Mouse (Mus musculus) hindbrain, embryonic 16.5 days (tissue): ENCODE results near the gene Xrn1. TPM values are rescaled to one million over a fixed set of nuclear protein-coding genes. Genes with fewer than 3 reads are reported as not detected.

Experiments used
- ATAC-seq: fragments of 200-750 bp; cut with Nextera tagmentation; 2 replicates; pipeline ENCODE4 v1.8.0; 2017; ENCODE audit warnings: moderate TSS enrichment, moderate library complexity
- H3K27ac ChIP-seq: fragments of 300-500 bp; sonication (generic); 2 replicates; pipeline ENCODE4 v1.5.1; 2014; ENCODE audit warnings: low read depth, mild to moderate bottlenecking, control low read depth, low read length, moderate library complexity
- H3K27me3 ChIP-seq: fragments of 300-500 bp; sonication (generic); replicated peaks from 2 replicates; pipeline ENCODE4 v1.6.1; 2014; ENCODE audit warnings: low read length; ENCODE audit not compliant: control insufficient read depth, insufficient read depth
- H3K36me3 ChIP-seq: fragments of 300-500 bp; sonication (generic); 2 replicates; pipeline ENCODE4 v1.6.1; 2014; ENCODE audit warnings: mild to moderate bottlenecking, low read length, moderate library complexity, mixed read lengths; ENCODE audit not compliant: control insufficient read depth, insufficient read depth
- H3K4me1 ChIP-seq: fragments of 300-500 bp; sonication (generic); 2 replicates; pipeline ENCODE4 v1.6.1; 2014; ENCODE audit warnings: low read depth, low read length; ENCODE audit not compliant: control insufficient read depth, insufficient read depth
- H3K4me2 ChIP-seq: fragments of 300-500 bp; sonication (generic); 2 replicates; pipeline ENCODE4 v1.6.1; 2014; ENCODE audit warnings: mild to moderate bottlenecking, low read length, control low read depth, moderate library complexity
- H3K4me3 ChIP-seq: fragments of 300-500 bp; sonication (generic); 2 replicates; pipeline ENCODE4 v1.5.1; 2014; ENCODE audit warnings: mild to moderate bottlenecking, low read length, control low read depth, moderate library complexity
- H3K9ac ChIP-seq: fragments of 300-500 bp; sonication (generic); 2 replicates; pipeline ENCODE4 v1.6.1; 2014; ENCODE audit warnings: low read depth, mild to moderate bottlenecking, control low read depth, low read length, moderate library complexity
- H3K9me3 ChIP-seq: fragments of 300-500 bp; sonication (generic); 2 replicates; pipeline ENCODE4 v1.6.1; 2014; ENCODE audit warnings: mild to moderate bottlenecking, low read length, moderate library complexity; ENCODE audit not compliant: control insufficient read depth
- WGBS: fragments of 180-500 bp; shearing (Covaris S2); extraction: QIAGEN DNeasy Blood & Tissue Kit; methylation state at CpG from one replicate; pipeline ENCODE4 v1.1.7; 2014; 5-methylcytosine and 5-hydroxymethylcytosine counted together
- polyA plus RNA-seq: library from polyadenylated mRNA; unstranded; fragments of >200 nt; fragmentation: Nextera tagmentation; extraction: Ambion mirVana; gene quantifications from 2 replicates; pipeline ENCODE4 v1.2.1, GENCODE M21; 2015

Xrn1 gene
- polyA plus RNA-seq, 1 experiment from 2014 or later, result 13.9 TPM

DNA sequence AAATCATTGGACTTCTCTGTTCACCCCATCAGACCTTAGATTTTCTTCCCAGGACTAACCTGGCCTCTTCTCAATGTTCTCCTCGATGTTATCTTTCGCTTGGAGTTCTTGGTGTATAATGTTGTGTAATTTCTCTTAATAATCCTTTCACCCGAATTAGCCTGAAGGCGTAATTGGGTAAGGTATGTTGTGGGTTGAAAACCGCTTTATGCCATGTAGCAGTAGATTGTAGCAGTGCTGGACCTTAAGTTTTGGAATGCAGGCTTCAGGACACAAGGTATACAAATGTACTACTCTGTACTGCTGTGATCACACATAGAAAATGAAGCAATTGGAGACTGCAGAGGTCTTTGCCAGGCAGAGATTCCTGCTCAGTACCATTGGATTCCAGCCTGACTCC, 75.3 kb downstream of the Xrn1 start:
- Histone ChIP-seq H3K4me1 (no peaks in the 10 kb centered on the region), H3K4me2 (no peak overlapping the region), H3K4me3 (no peak overlapping the region), H3K27ac (no peak overlapping the region), H3K9me3 (no peaks in the 10 kb centered on the region), H3K27me3 (no peaks in the 10 kb centered on the region), H3K9ac (no peak overlapping the region), H3K36me3 (peaks cover 45% of the 10 kb centered on the region)
- 96% methylated on average over 5 of the region's 5 CpGs for WGBS
- ATAC-seq, result no peak

DNA sequence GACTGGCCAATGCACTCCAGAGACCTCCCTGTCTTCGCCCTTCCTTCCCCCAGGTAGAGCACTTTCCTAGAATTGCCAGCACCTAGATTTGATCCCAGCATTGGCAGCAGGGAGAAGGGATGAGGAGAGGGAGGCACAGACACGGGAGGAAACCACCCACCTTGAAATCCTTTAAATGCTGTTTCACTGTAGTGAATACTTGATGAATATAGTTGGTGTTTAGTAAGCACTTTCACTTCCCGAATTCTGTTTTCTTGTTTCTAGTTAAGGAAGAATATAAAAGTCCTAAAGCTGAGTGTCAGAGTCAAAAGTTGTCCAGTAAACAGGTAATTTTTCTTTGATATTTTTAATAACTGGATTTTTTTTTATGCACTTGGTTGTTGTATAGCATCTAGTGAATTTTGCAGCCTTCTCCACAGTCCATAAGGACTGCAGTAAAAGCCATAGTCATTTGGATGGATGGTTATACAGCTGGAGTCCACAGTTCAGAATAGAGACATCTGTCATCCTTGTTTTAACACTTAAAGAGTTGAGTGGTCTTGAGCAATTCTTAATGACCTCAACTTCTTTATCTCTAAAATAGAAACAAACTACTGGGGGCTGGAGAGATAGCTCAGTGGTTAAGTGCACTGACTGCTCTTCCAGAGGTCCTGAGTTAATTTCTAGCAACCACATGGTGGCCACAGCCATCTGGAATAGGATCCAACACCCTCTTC, 81.0 kb downstream of the Xrn1 start:
- Histone ChIP-seq H3K9me3 (no peaks in the 10 kb centered on the region), H3K4me1 (no peaks in the 10 kb centered on the region), H3K4me3 (no peak overlapping the region), H3K9ac (no peak overlapping the region), H3K27me3 (no peaks in the 10 kb centered on the region), H3K27ac (no peak overlapping the region), H3K4me2 (no peak overlapping the region), H3K36me3 (peaks cover 20% of the 10 kb centered on the region)
- 91% methylated on average over 3 of the region's 3 CpGs for WGBS
- no peak for ATAC-seq

- ATAC-seq, result no peak
- Histone ChIP-seq H3K4me3 (no peak overlapping the region), H3K4me1 (no peaks in the 10 kb centered on the region), H3K36me3 (peaks cover 44% of the 10 kb centered on the region), H3K9ac (no peak overlapping the region), H3K27me3 (no peaks in the 10 kb centered on the region), H3K9me3 (no peaks in the 10 kb centered on the region; the same call in 1 of the 2 replicates), H3K27ac (no peak overlapping the region), H3K4me2 (no peak overlapping the region)
- WGBS, result 94% methylated on average over 3 of the region's 3 CpGs
Measured at GRCm38 (mm10) chr9:96044214-96044613, 89.7 kb downstream of the Xrn1 start.

DNA sequence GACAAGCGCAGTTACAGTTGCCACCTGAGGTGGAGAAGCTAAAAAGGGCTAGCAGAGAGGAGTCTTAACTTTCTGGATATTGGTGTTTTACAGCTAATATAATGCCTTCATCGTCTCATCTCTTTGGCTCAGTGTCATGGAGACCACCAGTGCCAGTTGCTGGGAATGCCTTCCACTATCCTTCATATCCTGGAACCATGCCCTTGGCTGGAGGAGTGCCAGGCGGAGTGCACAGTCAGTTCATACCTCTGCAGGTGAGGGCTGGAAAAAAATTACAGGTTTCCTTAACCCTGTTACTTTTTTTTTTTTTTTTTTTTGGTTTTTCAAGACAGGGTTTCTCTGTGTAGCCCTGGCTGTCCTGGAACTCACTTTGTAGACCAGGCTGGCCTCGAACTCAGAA, 96.9 kb downstream of the Xrn1 start:
- WGBS, result 97% methylated on average over 4 of the region's 4 CpGs
- H3K4me2 ChIP-seq, result no peak overlapping the region
- H3K4me3 ChIP-seq, result no peak overlapping the region
- H3K4me1 ChIP-seq, result no peaks in the 10 kb centered on the region
- peaks cover 48% of the 10 kb centered on the region for H3K36me3 ChIP-seq
- ATAC-seq, result no peak
- H3K27me3 ChIP-seq, result no peaks in the 10 kb centered on the region
- no peaks in the 10 kb centered on the region; the same call in 1 of the 2 replicates for H3K9me3 ChIP-seq
- H3K9ac ChIP-seq, result no peak overlapping the region
- H3K27ac ChIP-seq, result no peak overlapping the region

DNA sequence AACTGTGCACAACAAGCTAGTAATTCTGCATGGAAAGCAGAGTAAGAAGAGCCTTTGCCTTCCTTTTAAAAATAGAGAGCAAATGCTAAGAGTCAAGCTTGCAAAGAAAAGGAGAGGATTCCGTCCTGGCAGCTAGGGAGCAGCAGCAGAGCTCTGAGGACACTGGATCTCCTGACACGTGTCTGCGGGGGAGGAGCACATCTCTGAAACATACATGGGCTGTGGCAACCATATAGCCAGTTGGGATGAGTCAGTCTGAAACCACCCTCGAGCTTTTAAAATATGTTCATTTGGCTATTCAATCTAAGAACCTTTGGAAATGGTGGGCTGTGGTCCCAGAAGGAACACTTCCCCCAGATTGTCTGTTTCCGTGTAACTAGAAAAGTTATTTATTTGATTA, 100.3 kb downstream of the Xrn1 start:
- Histone ChIP-seq H3K4me2 (no peak overlapping the region), H3K4me3 (no peak overlapping the region), H3K27me3 (no peaks in the 10 kb centered on the region), H3K4me1 (no peaks in the 10 kb centered on the region), H3K9me3 (no peaks in the 10 kb centered on the region), H3K9ac (no peak overlapping the region), H3K36me3 (peaks cover 47% of the 10 kb centered on the region), H3K27ac (no peak overlapping the region)
- 88% methylated on average over 5 of the region's 5 CpGs for WGBS
- no peak for ATAC-seq

- no peak for ATAC-seq
- Histone ChIP-seq H3K4me2 (no peak overlapping the region), H3K4me1 (no peaks in the 10 kb centered on the region), H3K27me3 (no peaks in the 10 kb centered on the region), H3K27ac (no peak overlapping the region), H3K9ac (no peak overlapping the region), H3K36me3 (peaks cover 40% of the 10 kb centered on the region), H3K4me3 (no peak overlapping the region), H3K9me3 (no peaks in the 10 kb centered on the region)
- WGBS, result 88% methylated on average over 6 of the region's 6 CpGs
Measured at GRCm38 (mm10) chr9:96056417-96057223, 102.1 kb downstream of the Xrn1 start.

DNA sequence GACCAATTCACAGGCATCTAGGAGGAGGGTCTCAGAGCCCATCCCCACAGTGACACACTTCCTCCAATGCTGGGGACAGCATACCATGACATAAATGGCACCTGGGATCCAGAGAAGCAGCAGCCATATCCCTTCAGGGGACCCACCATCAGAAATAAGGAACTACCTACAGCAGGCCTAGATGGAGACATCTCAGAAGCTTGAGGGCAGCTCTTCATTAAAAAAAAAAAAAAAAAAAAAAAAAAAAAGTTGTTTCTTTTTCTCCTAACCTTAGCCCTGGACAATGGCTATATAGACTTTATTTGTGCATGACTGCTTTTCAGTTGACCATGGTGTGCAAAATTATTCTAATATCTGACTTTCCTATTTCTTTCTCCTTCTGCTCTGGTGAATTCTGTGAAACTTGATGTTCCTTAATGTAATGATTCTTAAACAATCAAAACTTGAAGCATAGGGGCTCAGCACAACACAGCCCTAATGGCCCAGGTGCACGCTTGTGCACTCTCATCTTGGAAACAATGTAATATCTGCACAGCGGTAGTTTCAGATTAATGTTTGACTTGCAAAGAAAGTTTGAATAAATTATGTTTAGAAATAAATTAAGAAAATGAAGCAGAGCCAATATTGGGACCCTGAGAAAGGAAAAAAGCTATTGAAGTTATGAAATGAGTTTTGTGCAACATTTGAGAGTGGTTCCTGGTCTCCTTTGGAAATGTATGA, 108.7 kb downstream of the Xrn1 start:
- Histone ChIP-seq H3K9ac (no peak overlapping the region), H3K4me2 (no peak overlapping the region), H3K27ac (no peak overlapping the region), H3K4me1 (no peaks in the 10 kb centered on the region), H3K36me3 (peaks cover 6% of the 10 kb centered on the region), H3K4me3 (no peak overlapping the region), H3K9me3 (no peaks in the 10 kb centered on the region), H3K27me3 (no peaks in the 10 kb centered on the region)
- ATAC-seq, result no peak
- 87% methylated on average over 2 of the region's 2 CpGs for WGBS

DNA sequence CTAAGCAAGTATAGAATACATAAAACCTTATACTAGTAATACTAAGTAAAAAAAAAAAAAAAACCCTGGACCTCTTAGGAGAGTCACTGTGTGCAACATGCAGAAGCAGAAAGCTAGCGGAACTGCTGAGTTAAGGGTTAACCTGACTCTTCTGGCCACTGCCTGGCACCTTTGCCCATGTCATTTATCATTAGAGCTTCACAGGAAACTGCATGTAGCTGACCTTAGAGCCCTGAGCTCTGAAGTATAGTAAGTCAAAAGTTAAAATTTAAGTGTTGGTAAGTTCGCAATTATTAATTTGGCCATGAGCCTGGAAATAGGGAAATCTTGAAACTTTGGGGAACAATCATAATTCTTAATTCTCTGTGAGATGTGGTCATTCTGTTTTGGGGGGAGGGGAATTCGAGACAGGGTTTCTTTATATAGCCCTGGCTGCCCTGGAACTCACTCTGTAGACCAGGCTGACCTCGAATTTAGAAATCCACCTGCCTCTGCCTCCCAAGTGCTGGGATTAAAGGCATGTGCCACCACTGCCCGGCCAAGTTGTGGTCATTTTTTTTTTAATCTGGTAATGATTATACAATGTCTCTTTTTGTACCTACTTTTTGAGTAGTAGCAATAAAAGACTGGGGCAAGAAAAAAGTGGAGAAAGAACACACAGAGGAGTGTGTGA, 109.4 kb downstream of the Xrn1 start:
- Histone ChIP-seq H3K36me3 (no peaks in the 10 kb centered on the region; the same call in 1 of the 2 replicates), H3K27me3 (no peaks in the 10 kb centered on the region), H3K4me2 (no peak overlapping the region), H3K27ac (no peak overlapping the region), H3K9me3 (no peaks in the 10 kb centered on the region), H3K4me3 (no peak overlapping the region), H3K4me1 (no peaks in the 10 kb centered on the region), H3K9ac (no peak overlapping the region)
- WGBS, result 87% methylated on average over 5 of the region's 5 CpGs
- ATAC-seq, result no peak
